Mouse (Mus musculus) lung, postnatal 14 days (tissue): ENCODE data around the gene Hist1h2ab.
"Not testable (repeated sequence)": the region's sequence is repeated elsewhere in the genome, so short reads cannot be mapped to it uniquely, and the experiment has no call there.

Source experiments
- DNase-seq: peaks from one replicate; pipeline ENCODE4 v3.0.0; 2021

Gene Hist1h2ab

DNA sequence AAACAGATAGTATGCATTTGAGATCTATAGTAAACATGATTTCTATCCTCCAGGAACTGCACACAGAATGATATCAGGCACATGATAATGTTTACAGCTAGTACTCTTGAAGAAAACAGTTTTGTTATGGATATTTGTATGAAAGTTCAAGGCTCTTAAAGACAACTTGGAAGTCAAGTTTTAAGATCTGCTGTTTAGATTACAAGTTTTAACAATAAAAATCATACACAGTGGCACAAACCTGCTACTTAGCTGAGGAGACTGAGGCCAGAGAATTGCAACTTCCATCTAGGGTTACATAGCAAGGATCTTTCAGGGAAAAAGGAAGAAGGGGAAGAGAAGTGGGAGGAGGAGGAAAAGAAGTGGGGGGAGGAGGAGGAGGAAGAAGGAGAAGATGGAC is 4.1 kb downstream of the Hist1h2ab start:
- DNase-seq = no peak

GRCm38 (mm10) chr13:23756790-23757189 is 5.9 kb downstream of the Hist1h2ab start, which contains the start of gene Hist1h4b:
TSS of gene Hist1h4b (plus strand) at chr13:23757013.
- DNase-seq = peak; percentile 91

DNA sequence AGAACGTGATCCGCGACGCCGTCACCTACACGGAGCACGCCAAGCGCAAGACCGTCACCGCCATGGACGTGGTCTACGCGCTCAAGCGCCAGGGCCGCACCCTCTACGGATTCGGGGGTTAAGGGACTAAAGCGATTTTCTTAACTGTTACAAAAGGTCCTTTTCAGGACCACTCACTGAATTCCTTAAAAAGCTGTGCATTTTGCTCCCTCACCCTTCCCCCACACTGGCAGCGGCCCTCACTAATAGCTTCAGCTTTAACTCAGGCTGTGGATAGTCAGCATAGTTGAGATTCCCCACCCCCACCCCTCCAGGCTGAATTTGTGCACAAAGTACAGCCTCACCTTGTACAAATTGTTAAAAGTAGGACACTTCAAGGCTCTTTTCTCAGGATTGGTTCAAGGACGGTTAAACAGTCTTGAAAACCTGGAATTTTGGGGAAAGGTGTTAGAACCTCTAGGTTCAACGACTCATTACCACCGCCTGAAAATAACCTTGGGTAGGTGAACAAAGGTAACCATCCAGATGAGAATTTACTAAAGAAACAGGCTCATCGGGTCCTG is 6.4 kb downstream of the Hist1h2ab start:
- DNase-seq = no peak

DNA sequence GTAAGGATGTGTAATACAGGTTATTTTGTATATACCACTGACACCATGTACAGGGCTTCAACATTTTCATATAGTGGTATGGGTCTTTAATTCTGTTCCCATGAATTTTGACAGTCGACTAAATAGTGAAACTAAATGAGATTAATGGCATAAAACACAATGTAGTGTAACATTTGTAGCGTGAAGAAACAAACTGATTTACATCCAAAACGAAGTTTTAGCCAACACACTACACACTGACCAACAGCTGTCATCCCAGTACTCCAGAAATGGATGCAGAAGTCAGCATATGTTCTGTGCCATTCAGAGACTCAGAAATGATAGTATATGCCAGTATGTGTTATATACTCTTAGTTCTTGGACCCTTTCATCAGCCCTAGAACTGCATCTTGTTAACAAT is 7.0 kb downstream of the Hist1h2ab start:
- no peak for DNase-seq

DNA sequence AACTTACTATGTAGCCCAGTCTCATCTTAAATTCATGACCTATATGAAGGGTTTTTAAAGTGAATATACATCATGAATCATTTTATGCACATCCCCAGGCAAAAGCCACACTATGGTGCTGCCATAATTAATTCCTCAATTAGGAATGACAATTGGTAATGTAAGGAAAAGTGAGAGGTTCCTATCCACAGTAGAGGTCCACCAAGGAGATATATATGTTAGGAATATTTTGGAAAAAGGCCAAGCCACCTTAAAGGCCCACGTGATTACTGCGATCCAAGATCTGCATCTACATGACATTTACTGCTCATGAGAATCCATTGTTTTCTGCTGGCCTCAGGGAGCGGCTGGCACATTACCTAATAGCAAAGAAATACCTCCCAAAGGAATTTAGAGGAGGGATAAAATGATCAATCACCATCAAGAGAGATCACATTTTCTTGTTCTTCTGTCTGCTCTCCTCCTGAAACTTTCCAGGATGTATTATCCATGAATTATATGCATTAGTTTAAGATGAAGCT is 8.4 kb downstream of the Hist1h2ab start:
- no peak for DNase-seq

DNA sequence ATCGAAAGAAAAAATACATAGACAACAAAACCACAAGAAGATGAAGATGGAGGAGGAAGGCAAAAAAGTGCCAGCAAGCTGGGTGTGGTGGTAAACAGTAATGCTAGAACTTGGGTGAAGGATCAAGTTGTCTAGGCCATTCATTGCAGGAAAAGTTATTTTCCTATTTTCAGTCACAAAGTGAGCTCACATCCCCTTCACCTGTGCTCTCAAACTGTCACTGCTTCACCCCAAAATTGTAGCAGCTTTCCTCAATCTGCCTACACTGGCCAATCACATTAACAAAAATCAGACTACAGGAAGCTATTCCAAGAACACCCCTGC is 9.0 kb downstream of the Hist1h2ab start:
- no peak for DNase-seq

DNA sequence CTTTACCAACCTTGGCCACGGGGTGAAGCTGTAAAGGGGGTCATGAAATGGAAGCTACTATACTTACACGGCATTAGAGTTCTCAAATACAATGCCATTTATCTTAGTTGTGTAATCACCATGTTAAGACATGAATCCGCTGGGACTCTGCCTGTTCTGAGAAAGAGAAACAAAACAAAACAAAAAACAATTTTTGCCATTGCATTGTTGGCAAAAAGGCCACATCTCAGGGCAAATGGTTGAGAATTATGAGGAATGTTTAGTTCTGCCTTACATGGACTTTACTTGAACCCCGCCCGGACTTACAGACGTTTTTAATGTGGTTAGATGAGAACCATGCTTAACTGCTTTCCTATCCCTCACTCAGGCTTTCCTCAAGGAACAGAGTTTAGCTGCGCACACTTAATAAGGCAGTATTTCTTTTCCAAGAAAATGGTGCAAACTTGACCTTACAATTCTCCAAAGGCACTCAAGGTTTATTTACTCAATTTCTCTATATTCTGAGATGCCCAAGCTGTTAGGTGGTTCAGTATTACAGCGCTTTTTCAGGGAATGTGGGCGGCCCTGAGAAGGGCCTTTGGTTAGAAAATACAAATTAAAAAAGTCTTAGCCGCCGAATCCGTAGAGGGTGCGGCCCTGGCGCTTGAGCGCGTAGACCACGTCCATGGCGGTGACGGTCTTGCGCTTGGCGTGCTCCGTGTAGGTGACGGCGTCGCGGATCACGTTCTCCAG is 9.5 kb downstream of the Hist1h2ab start:
- DNase-seq = no peak

GRCm38 (mm10) chr13:23760972-23761864 is 10.3 kb downstream of the Hist1h2ab start, which contains the start of gene Hist1h4a:
TSS of gene Hist1h4a (minus strand) at chr13:23761230.
- DNase-seq = peak; percentile 99

DNA sequence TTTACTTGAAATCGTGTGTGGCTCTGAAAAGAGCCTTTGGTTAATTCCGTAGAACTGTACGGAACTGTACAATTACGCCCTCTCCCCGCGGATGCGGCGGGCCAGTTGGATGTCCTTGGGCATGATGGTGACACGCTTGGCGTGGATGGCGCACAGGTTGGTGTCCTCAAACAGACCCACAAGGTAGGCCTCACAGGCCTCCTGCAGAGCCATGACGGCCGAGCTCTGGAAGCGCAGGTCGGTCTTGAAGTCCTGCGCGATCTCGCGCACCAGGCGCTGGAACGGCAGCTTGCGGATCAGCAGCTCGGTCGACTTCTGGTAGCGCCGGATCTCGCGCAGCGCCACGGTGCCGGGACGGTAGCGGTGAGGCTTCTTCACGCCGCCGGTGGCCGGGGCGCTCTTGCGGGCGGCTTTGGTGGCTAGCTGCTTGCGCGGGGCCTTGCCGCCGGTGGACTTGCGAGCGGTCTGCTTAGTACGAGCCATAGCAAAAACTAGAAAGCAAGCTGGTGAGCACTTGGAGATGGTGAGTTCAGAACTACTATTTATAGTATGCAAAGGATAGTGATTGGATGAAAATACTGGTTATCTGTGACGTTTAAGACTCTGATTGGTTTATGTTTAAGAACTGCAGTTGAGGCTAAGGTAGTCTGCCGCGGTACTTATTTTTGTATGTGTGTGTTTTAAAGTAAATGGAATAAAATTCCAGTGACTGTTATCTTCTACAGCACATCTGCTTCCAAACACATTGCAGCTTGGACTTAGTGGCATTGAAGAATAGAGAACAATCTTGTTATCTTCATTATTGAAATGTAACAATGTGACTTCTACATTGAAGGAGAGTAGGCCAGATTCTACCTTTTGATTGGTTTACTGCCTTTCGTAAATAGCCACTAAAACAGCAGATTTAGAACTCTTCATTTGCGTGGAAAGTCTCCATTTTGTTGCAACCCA is 11.2 kb downstream of the Hist1h2ab start, which contains the start of gene Hist1h3a:
TSS of gene Hist1h3a (minus strand) at position 516 of the 951 bp plus-strand sequence.
- DNase-seq = peak; percentile 57

DNA sequence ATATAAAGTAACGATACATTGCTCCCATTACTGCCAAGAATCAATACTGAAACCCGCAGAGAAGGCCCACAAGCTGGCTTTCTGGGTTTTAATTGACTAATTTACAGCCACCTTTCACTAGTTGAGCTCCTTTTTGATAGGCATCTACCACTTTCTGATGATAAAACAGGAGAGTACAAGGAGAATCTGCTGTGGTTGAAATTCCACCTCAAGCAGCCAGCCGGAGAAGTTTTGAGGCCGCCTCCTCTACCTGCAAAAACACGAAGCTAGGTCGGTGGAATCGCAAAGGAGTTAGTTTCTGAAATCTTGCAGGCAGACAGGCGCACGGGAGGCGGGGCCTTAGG is 12.3 kb downstream of the Hist1h2ab start:
- no peak for DNase-seq

DNA sequence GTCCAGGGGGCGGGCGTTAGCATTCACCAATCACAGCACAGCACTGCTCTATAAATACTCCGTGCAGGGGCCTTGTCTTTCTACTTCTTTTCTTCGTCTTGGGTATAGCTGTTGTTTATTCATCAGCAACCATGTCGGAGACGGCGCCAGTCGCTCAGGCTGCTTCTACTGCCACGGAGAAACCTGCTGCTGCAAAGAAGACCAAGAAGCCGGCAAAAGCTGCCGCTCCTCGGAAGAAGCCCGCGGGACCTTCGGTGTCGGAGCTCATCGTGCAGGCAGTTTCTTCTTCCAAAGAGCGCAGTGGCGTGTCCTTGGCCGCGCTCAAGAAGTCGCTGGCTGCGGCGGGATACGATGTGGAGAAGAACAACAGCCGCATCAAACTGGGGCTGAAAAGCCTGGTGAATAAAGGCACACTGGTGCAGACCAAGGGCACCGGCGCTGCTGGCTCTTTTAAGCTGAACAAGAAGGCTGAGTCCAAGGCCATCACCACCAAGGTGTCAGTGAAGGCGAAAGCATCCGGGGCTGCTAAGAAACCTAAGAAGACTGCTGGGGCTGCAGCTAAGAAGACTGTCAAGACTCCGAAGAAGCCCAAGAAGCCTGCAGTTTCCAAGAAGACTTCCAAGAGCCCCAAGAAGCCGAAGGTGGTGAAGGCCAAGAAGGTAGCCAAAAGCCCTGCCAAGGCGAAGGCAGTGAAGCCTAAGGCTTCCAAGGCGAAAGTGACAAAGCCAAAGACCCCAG is 12.8 kb downstream of the Hist1h2ab start, which contains the start of gene Hist1h1a:
TSS of gene Hist1h1a (plus strand) at position 81 of the 738 bp plus-strand sequence.
- peak; percentile 83 for DNase-seq

DNA sequence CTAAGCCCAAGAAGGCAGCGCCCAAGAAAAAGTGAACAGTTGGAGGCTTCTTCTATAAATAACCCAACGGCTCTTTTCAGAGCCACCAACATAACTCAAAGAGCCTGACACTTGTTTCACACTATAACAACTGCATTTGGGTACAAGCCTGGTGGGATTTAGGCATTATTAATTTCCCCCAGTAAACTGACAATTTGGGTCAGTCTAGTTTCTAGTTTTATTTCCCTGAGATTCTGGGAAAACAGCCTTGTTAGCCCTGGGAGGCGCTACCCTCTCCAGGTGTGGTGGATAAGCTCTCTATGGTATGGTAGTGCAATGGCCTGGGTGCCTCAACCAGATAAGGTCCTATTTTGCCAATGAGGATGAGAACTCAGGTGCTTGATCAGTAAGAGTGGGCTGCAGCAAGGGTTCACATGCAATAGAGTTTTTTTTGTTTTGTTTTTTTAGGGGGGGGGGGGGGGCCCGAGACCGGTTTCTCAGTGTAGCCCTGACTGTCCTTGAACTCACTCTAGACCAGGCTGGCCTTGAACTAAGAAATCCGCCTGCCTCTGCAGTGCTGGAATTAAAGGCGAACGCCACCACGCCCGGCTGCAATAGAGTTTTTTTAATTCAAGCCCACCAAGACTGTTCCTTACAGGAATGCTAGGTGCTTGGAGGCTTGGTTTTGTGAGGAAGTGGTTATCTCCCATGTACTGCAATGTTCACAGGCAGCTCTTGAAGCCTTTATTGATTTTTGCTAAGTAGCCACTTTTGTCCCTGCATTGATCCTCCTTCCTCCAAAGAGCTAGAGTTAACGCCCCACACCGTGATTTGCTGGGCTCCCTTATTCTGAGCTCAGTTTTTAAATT is 13.6 kb downstream of the Hist1h2ab start:
- DNase-seq = no peak

- no peak for DNase-seq
Observed at GRCm38 (mm10) chr13:23765172-23765513, 14.2 kb downstream of the Hist1h2ab start.

DNA sequence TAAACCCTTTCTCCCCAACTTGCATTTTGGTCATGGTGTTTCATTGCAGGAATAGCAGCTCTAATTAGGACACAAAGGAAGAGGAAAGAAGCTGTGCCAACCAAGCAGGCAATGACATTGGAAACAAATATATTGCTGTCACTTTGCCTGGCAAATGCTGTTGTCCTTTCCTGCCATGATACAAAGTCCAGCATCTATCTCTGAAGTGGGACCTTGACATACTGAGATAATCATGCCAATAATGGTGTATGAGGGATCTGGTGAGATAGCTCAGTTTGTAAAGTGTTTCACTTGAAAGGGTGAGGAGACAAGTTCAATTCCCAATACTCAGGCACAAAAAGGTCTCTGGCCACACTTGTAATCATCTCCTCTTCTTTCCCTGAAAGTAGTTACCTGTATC is 15.8 kb downstream of the Hist1h2ab start:
- DNase-seq = no peak

- DNase-seq = no peak
Observed at GRCm38 (mm10) chr13:23768834-23769397, 18.0 kb downstream of the Hist1h2ab start.

DNA sequence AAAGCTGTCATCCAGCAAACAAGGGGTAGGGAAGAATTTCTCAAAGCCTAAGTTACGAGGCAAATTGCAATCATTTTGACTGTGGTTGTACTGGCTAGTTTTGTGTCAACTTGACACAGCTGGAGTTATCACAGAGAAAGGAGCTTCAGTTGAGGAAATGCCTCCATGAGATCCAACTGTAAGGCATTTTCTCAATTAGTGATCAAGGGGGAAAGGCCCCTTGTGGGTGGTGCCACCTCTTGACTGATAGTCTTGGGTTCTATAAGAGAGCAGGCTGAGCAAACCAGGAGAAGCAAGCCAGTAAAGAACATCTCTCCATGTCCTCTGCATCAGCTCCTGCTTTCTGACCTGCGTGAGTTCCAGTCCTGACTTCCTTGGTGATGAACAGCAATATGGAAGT is 18.7 kb downstream of the Hist1h2ab start, which contains the start of gene Trim38:
TSS of gene Trim38 (plus strand) at position 301 of the 400 bp plus-strand sequence.
- not testable (repeated sequence) for DNase-seq

GRCm38 (mm10) chr13:23772561-23773313 is 21.8 kb downstream of the Hist1h2ab start:
- peak; percentile 20 for DNase-seq

DNA sequence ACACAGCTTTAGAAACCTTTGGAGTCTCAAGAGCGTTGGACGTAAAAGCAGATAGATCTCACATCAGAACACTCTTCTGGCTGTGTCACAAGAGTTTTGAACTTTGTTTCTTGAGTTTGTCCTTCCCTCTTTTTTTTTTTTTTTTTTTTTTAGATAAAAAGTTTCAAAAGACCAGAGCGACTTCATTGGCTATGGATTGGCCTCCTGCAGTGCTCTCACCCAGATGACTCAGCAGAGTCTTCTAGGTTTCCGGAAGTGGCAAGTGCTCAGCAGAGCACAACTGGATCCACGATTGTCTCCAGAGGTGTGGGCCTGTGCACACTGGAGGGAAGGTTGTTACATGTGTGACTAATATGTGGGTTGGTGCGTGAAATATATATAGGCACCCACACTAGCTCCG is 27.4 kb downstream of the Hist1h2ab start:
- DNase-seq = no peak

- DNase-seq = no peak
Observed at GRCm38 (mm10) chr13:23779025-23779424, 28.1 kb downstream of the Hist1h2ab start.
